ENCODE assay signal across 24 mouse cellular contexts in the genomic region with DNA sequence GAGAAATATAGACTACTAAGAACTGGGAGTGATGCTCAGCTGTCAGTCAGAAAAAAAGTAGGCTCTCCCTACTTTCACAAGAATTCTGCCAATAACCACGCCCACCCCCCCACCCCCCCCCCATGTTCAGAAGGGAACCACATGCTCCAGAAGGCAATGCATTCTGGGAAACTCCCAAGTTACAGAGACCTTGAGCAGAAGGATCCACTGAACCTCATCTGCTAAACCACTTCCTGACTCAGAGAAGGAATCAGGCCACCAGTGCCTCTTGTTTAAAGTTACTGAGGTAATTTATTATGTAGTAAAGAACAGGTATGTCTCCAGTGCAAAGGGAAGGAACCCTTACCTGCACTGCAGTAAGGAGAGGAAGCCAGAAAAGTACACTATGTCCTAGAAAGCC.
"Had no signal": no experiment of that assay in that cellular context is flagged by ENCODE, and none has a peak within 500 bp of the region (broad histone marks: within the 10 kb centered on the region; RNA-seq: fewer than 3 reads in every experiment).

No protein-coding gene starts in this region.

- H3K4me2 ChIP-seq: limb, embryonic 13.5 days; liver, embryonic 12.5 days; liver, embryonic 15.5 days; lung, embryonic 15.5 days; midbrain, embryonic 11.5 days; midbrain, embryonic 15.5 days; neural tube, embryonic 12.5 days; neural tube, embryonic 15.5 days had no signal

- H3K4me3 ChIP-seq: layer of hippocampus, adult 2 months; limb, embryonic 10.5 days; limb, embryonic 13.5 days; liver, embryonic 12.5 days; liver, embryonic 15.5 days; lung, embryonic 15.5 days; midbrain, embryonic 15.5 days; neural tube, embryonic 12.5 days; neural tube, embryonic 15.5 days had no signal

- H3K36me3 ChIP-seq: limb, embryonic 10.5 days; limb, embryonic 13.5 days; liver, embryonic 12.5 days; liver, embryonic 15.5 days; lung, embryonic 15.5 days; midbrain, embryonic 15.5 days; neural tube, embryonic 12.5 days; neural tube, embryonic 15.5 days had no signal

- DNase-seq: kidney, adult 18-20 months; kidney, adult 9 months; kidney, postnatal 25 days; layer of hippocampus, adult 9-11 months; liver; lung, adult 18-20 months; lung, postnatal 10 days; lung, postnatal 36 days; right cerebral cortex, postnatal 4 days; spleen, adult 18-20 months; thymus, adult 2 months; thymus, postnatal 14 days; thymus, postnatal 4 days had no signal

- ATAC-seq: liver, embryonic 12.5 days; midbrain, embryonic 15.5 days had no signal

- H3K27ac ChIP-seq: layer of hippocampus, adult 2 months; limb, embryonic 10.5 days; limb, embryonic 13.5 days; liver, embryonic 12.5 days; liver, embryonic 15.5 days; lung, embryonic 15.5 days; midbrain, embryonic 15.5 days; neural tube, embryonic 12.5 days; neural tube, embryonic 15.5 days; stomach, postnatal 0 days had no signal

- H3K4me1 ChIP-seq: limb, embryonic 10.5 days; limb, embryonic 13.5 days; liver, embryonic 12.5 days; liver, embryonic 15.5 days; lung, embryonic 15.5 days; neural tube, embryonic 12.5 days had no signal

- H3K9ac ChIP-seq: limb, embryonic 13.5 days; liver, embryonic 12.5 days; liver, embryonic 15.5 days; lung, embryonic 15.5 days; midbrain, embryonic 15.5 days; neural tube, embryonic 12.5 days; neural tube, embryonic 15.5 days had no signal

- H3K27me3 ChIP-seq: limb, embryonic 13.5 days; liver, embryonic 12.5 days; liver, embryonic 15.5 days; lung, embryonic 15.5 days; midbrain, embryonic 15.5 days; neural tube, embryonic 12.5 days; neural tube, embryonic 15.5 days had no signal

- H3K9me3 ChIP-seq: limb, embryonic 10.5 days; limb, embryonic 13.5 days; liver, embryonic 12.5 days; liver, embryonic 15.5 days; lung, embryonic 15.5 days; midbrain, embryonic 15.5 days; neural tube, embryonic 12.5 days; neural tube, embryonic 15.5 days had no signal
